Mouse (Mus musculus): ENCODE data around the gene Morc1.

- TF ChIP-seq CTCF (IDR thresholded peaks at IDR 0.05; ENCODE audit: extremely low read depth, insufficient read length, insufficient replicate concordance, low read depth, low read length), result no peak
- no peak for TF ChIP-seq POLR2A (IDR thresholded peaks at IDR 0.05; ENCODE audit: low read depth, low read length)
Observed at GRCm38 (mm10) chr16:48419035-48419434, 12.0 kb upstream of the Morc1 start.

All from small intestine, adult 2 months (tissue).